Comparison of ENCODE assay signal across 18 mouse cellular contexts in genomic region chr2:49661348-49661747, GRCm38 (mm10). TPM values are rescaled to one million over a fixed set of nuclear protein-coding genes. Genes with fewer than 3 reads are reported as not detected.
DNase-seq lines count a peak whose midpoint lies in the region; ATAC-seq and TF ChIP-seq lines count a peak whose summit lies in the region.
"Had no signal": no experiment of that assay in that cellular context is flagged by ENCODE, and none has a peak within 500 bp of the region (broad histone marks: within the 10 kb centered on the region; RNA-seq: fewer than 3 reads in every experiment).

No protein-coding gene starts in this region.

- 0 out of 2 replicates have a peak, but pooled peaks have one; percentile 16 for ATAC-seq in forebrain, embryonic 14.5 days
- no peak for ATAC-seq in forebrain, embryonic 12.5 days (ENCODE audit: low FRiP score)

- DNase-seq in cerebellum, adult 2 months = peak; percentile 33 to 60
- DNase-seq in cerebellum, postnatal 36 days = no peak
- no peak for DNase-seq in forebrain, embryonic 14.5 days (ENCODE audit: low spot score)
- DNase-seq in heart, adult 11 months = peak; percentile 61
- no peak for DNase-seq in heart, postnatal 10 days
- peak; percentile 21 for DNase-seq in adipocyte (ENCODE audit: low spot score)
- DNase-seq in spleen, postnatal 4 days (ENCODE audit: low spot score in 2 of 2) = no peak
- DNase-seq: adrenal gland, adult 8-10 months; adrenal gland, postnatal 36 days; cerebellum, adult 8-10 months; gastrocnemius, postnatal 36 days; heart, postnatal 14 days; kidney, adult 11 months; kidney, adult 9 months had no signal

- H3K27ac ChIP-seq in cerebellum, adult 2 months (ENCODE audit: insufficient read depth, low read length) = peak overlapping the region; percentile 54; the same call in 1 of the 2 replicates
- H3K27ac ChIP-seq in forebrain, embryonic 14.5 days (ENCODE audit: low read depth, low read length) = no peak overlapping the region
- no peak overlapping the region for H3K27ac ChIP-seq in forebrain, embryonic 12.5 days
- H3K27ac ChIP-seq: heart, embryonic 10.5 days; hindbrain, embryonic 13.5 days; hindbrain, postnatal 0 days had no signal

- H3K27me3 ChIP-seq in cerebellum, adult 2 months (ENCODE audit: control insufficient read depth, insufficient read depth, low read length) = no peaks in the 10 kb centered on the region
- H3K27me3 ChIP-seq in forebrain, embryonic 14.5 days (replicated peaks; ENCODE audit: control insufficient read depth, insufficient read depth, low read length) = no peaks in the 10 kb centered on the region
- no peaks in the 10 kb centered on the region for H3K27me3 ChIP-seq in forebrain, embryonic 12.5 days
- H3K27me3 ChIP-seq: hindbrain, embryonic 13.5 days had no signal

- intact Hi-C loops in heart, postnatal 10 days (cut with DNase I) = no loop called here

- no peak overlapping the region for H3K4me2 ChIP-seq in forebrain, embryonic 14.5 days (ENCODE audit: low read length)
- no peak overlapping the region for H3K4me2 ChIP-seq in forebrain, embryonic 12.5 days
- H3K4me2 ChIP-seq: hindbrain, embryonic 13.5 days had no signal

- TF ChIP-seq POLR2A in cerebellum, adult 2 months (IDR thresholded peaks at IDR 0.05; ENCODE audit: borderline replicate concordance, insufficient read depth, low read length) = no peak

- H3K4me1 ChIP-seq in cerebellum, adult 2 months (ENCODE audit: control insufficient read depth, insufficient read depth, low read length) = peaks cover 52% of the 10 kb centered on the region
- H3K4me1 ChIP-seq in forebrain, embryonic 14.5 days (ENCODE audit: control insufficient read depth, insufficient read depth, low read length) = peaks cover 26% of the 10 kb centered on the region
- peaks cover 25% of the 10 kb centered on the region; the same call in 1 of the 2 replicates for H3K4me1 ChIP-seq in forebrain, embryonic 12.5 days
- H3K4me1 ChIP-seq: heart, embryonic 10.5 days had no signal

- TF ChIP-seq CTCF in cerebellum, adult 2 months (IDR thresholded peaks at IDR 0.05; ENCODE audit: borderline replicate concordance, insufficient read depth, low read depth, low read length) = no peak

- no peak overlapping the region for H3K9ac ChIP-seq in forebrain, embryonic 14.5 days (ENCODE audit: low read length)
- no peak overlapping the region for H3K9ac ChIP-seq in forebrain, embryonic 12.5 days
- H3K9ac ChIP-seq: hindbrain, embryonic 13.5 days had no signal

- no peaks in the 10 kb centered on the region for H3K9me3 ChIP-seq in forebrain, embryonic 14.5 days (replicated peaks; ENCODE audit: control insufficient read depth, low read length)
- no peaks in the 10 kb centered on the region for H3K9me3 ChIP-seq in forebrain, embryonic 12.5 days
- H3K9me3 ChIP-seq: heart, embryonic 10.5 days; hindbrain, embryonic 13.5 days had no signal

- H3K36me3 ChIP-seq in forebrain, embryonic 14.5 days (ENCODE audit: control insufficient read depth, insufficient read depth, low read length) = no peaks in the 10 kb centered on the region
- no peaks in the 10 kb centered on the region for H3K36me3 ChIP-seq in forebrain, embryonic 12.5 days (replicated peaks)
- H3K36me3 ChIP-seq: heart, embryonic 10.5 days; hindbrain, embryonic 13.5 days had no signal

- no peak overlapping the region for H3K4me3 ChIP-seq in cerebellum, adult 2 months (replicated peaks; ENCODE audit: insufficient read depth, low read depth, low read length)
- H3K4me3 ChIP-seq in forebrain, embryonic 14.5 days (ENCODE audit: low read depth, low read length) = no peak overlapping the region
- no peak overlapping the region for H3K4me3 ChIP-seq in forebrain, embryonic 12.5 days (replicated peaks)
- H3K4me3 ChIP-seq: heart, embryonic 10.5 days; hindbrain, embryonic 13.5 days had no signal

RNA-seq across cellular contexts. Expression of gene Kif5c, which starts 42.2 kb away (rescaled TPM):
- polyA plus RNA-seq in cerebellum, adult 2 months (2012; rRNA removed) = 257 and 291 TPM in 2 replicates
- polyA plus RNA-seq in forebrain, embryonic 14.5 days (2014; fragmentation: Nextera tagmentation; extraction: Ambion mirVana) = 148 and 170 TPM in 2 replicates
- polyA plus RNA-seq in forebrain, embryonic 12.5 days (2016; fragmentation: Nextera tagmentation; extraction: Ambion mirVana) = 135 and 149 TPM in 2 replicates
- under 1 TPM; 0.74 to 0.89 TPM for total RNA-seq in heart, postnatal 10 days (2021)

Comparison
In these comparisons a context has a peak if more than half of its experiments do, and no peak if none do; other contexts are left out.
1. DNase-seq: peak in cerebellum, adult 2 months (2 of 2), heart, adult 11 months (single experiment) and adipocyte (single experiment); none in cerebellum, postnatal 36 days (0 of 2), forebrain, embryonic 14.5 days (single experiment), heart, postnatal 10 days (0 of 2) and spleen, postnatal 4 days (0 of 2).